Mouse (Mus musculus) neural tube, postnatal 0 days (tissue): ENCODE measurements around the gene Ppib. TPM values are rescaled to one million over a fixed set of nuclear protein-coding genes. Genes with fewer than 3 reads are reported as not detected.

Experiments
- polyA plus RNA-seq: library from polyadenylated mRNA; unstranded; fragments of >200 nt; fragmentation: Nextera tagmentation; extraction: Ambion mirVana; gene quantifications from 2 replicates; pipeline ENCODE4 v1.2.1, GENCODE M21; 2015

Gene Ppib
- 393 and 396 TPM in 2 replicates for polyA plus RNA-seq

GRCm38 (mm10) chr9:66059583-66060307, at the start of gene Ppib:
Gene Ppib (plus strand): TSS chr9:66060222.

DNA sequence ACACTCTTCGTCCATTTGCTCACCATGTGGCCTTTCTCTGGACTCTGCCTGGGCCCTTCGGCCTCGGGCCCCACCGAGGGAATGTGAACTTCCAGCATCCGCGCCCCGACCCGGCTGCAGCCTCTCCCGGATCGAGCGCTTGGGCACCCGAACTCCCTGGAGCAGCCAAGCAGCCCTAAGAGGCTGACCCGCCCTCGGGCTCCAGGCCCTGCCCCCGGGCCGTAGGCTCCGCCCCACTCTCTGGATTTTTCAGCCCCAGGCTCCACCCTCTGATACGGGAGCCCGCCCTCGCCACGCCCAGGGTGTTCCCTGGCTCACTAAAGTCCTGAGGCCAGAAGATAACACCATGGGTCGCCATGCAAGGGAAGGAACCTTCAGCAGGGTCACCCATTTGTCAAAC, 9.6 kb downstream of the Ppib start, which contains the start of gene Snx22:
Gene Snx22, minus strand, starts transcription at position 137 of the 400 bp plus-strand sequence.

Other genes with a start within 250 kb of the Ppib start
- 6.0 and 6.6 TPM in 2 replicates for gene Zfp609, start 232.7 kb upstream of the Ppib start, polyA plus RNA-seq
- gene Pclaf, start 170.0 kb upstream of the Ppib start, polyA plus RNA-seq: 11.8 and 13.6 TPM in 2 replicates
- 21.9 and 22.3 TPM in 2 replicates for gene Trip4, start 151.4 kb upstream of the Ppib start, polyA plus RNA-seq
- gene Csnk1g1, start 151.3 kb upstream of the Ppib start, polyA plus RNA-seq: 14.0 and 14.4 TPM in 2 replicates
- gene Snx22, start 9.5 kb downstream of the Ppib start, polyA plus RNA-seq: 11.0 and 11.6 TPM in 2 replicates
- 57.8 and 60.4 TPM in 2 replicates for gene Snx1, start 66.4 kb downstream of the Ppib start, polyA plus RNA-seq
- 70.3 and 80.4 TPM in 2 replicates for gene Ciao2a, start 66.4 kb downstream of the Ppib start, polyA plus RNA-seq
- 0.75 and 0.93 TPM in 2 replicates for gene Dapk2, start 98.0 kb downstream of the Ppib start, polyA plus RNA-seq